Mouse (Mus musculus) lung, postnatal 0 days (tissue): ENCODE measurements around the gene Hccs. TPM values are rescaled to one million over a fixed set of nuclear protein-coding genes. Genes with fewer than 3 reads are reported as not detected.

Experiments used
- ATAC-seq: fragments of 200-750 bp; cut with Nextera tagmentation; 2 replicates; pipeline ENCODE4 v1.8.0; 2017; ENCODE audit warnings: moderate library complexity
- DNase-seq: peaks from one replicate; pipeline ENCODE4 v3.0.0-alpha.2; 2016; ENCODE audit warnings: low spot score
- H3K27ac ChIP-seq: fragments of 300-500 bp; sonication (generic); 2 replicates; pipeline ENCODE4 v1.5.1; 2014; ENCODE audit warnings: antibody characterized with exemption, mild to moderate bottlenecking, low read length, mixed read lengths
- H3K27me3 ChIP-seq: fragments of 300-500 bp; sonication (generic); replicated peaks from 2 replicates; pipeline ENCODE4 v1.6.1; 2014; ENCODE audit warnings: low read length, mixed read lengths; ENCODE audit not compliant: insufficient read depth
- H3K36me3 ChIP-seq: fragments of 300-500 bp; sonication (generic); 2 replicates; pipeline ENCODE4 v1.6.1; 2014; ENCODE audit warnings: low read length, mixed read lengths; ENCODE audit not compliant: insufficient read depth
- H3K4me1 ChIP-seq: fragments of 300-500 bp; sonication (generic); 2 replicates; pipeline ENCODE4 v1.6.1; 2014; ENCODE audit warnings: antibody characterized with exemption, low read depth, low read length, mixed read lengths; ENCODE audit not compliant: insufficient read depth
- H3K4me2 ChIP-seq: fragments of 300-500 bp; sonication (generic); replicated peaks from 2 replicates; pipeline ENCODE4 v1.6.1; 2014; ENCODE audit warnings: low read depth, mild to moderate bottlenecking, low read length, moderate library complexity, mixed read lengths
- H3K4me3 ChIP-seq: fragments of 300-500 bp; sonication (generic); 2 replicates; pipeline ENCODE4 v1.5.1; 2014; ENCODE audit warnings: low read depth, low read length
- H3K9ac ChIP-seq: fragments of 300-500 bp; sonication (generic); replicated peaks from 2 replicates; pipeline ENCODE4 v1.6.1; 2014; ENCODE audit warnings: low read depth, mild to moderate bottlenecking
- H3K9me3 ChIP-seq: fragments of 300-500 bp; sonication (generic); 2 replicates; pipeline ENCODE4 v1.6.1; 2016; ENCODE audit warnings: low read length, mixed read lengths
- CTCF ChIP-seq: IDR thresholded peaks from 2 replicates; pipeline ENCODE4 v1.5.1; 2016; ENCODE audit warnings: antibody characterized with exemption, mild to moderate bottlenecking
- EP300 ChIP-seq: IDR thresholded peaks from 2 replicates; pipeline ENCODE4 v1.6.1; 2016; ENCODE audit warnings: antibody characterized with exemption, mild to moderate bottlenecking, control low read depth
- WGBS: fragments of 180-500 bp; shearing (Covaris S2); extraction: QIAGEN DNeasy Blood & Tissue Kit; methylation state at CpG from one replicate; pipeline ENCODE4 v1.1.7; 2014; 5-methylcytosine and 5-hydroxymethylcytosine counted together
- polyA plus RNA-seq: library from polyadenylated mRNA; unstranded; fragments of >200 nt; fragmentation: Nextera tagmentation; extraction: Ambion mirVana; gene quantifications from 2 replicates; pipeline ENCODE4 v1.2.1, GENCODE M21; 2015

Hccs gene
- polyA plus RNA-seq, 1 experiment from 2014 or later = 18.9 TPM

GRCm38 (mm10) chrX:169319066-169319760, 959 bp downstream of the Hccs start:
- no peaks in the 10 kb centered on the region for H3K4me1 ChIP-seq
- 36% methylated on average over 12 of the region's 12 CpGs for WGBS
- peak; percentile 28 for DNase-seq
- H3K9me3 ChIP-seq = no peaks in the 10 kb centered on the region
- H3K36me3 ChIP-seq = no peaks in the 10 kb centered on the region
- ATAC-seq = no peak
- H3K27me3 ChIP-seq = no peaks in the 10 kb centered on the region
- TF ChIP-seq EP300 = no peak
- no peak for TF ChIP-seq CTCF
- peak overlapping the region; percentile 54 for H3K4me3 ChIP-seq
- H3K27ac ChIP-seq = no peak overlapping the region
- peak overlapping the region; percentile 59 for H3K4me2 ChIP-seq
- H3K9ac ChIP-seq = peak overlapping the region; percentile 60; the same call in 1 of the 2 replicates

- Histone ChIP-seq H3K36me3 (no peaks in the 10 kb centered on the region), H3K27ac (no peak overlapping the region), H3K27me3 (no peaks in the 10 kb centered on the region), H3K4me3 (no peak overlapping the region), H3K9me3 (no peaks in the 10 kb centered on the region), H3K4me1 (no peaks in the 10 kb centered on the region), H3K9ac (no peak overlapping the region), H3K4me2 (no peak overlapping the region)
- no peak for DNase-seq
- ATAC-seq = no peak
- TF ChIP-seq CTCF = no peak
- no peak for TF ChIP-seq EP300
- WGBS = 81% methylated on average over 3 of the region's 3 CpGs
Observed at GRCm38 (mm10) chrX:169308559-169308958, 11.6 kb downstream of the Hccs start.

- Histone ChIP-seq H3K4me2 (no peak overlapping the region), H3K4me1 (no peaks in the 10 kb centered on the region), H3K9me3 (no peaks in the 10 kb centered on the region), H3K27me3 (no peaks in the 10 kb centered on the region), H3K9ac (no peak overlapping the region), H3K36me3 (no peaks in the 10 kb centered on the region), H3K4me3 (no peak overlapping the region), H3K27ac (no peak overlapping the region)
- TF ChIP-seq CTCF (peak; percentile 68), EP300 (no peak)
- ATAC-seq = no peak
- peak; percentile 32 for DNase-seq
- WGBS = 32% methylated on average over 3 of the region's 3 CpGs
Observed at GRCm38 (mm10) chrX:169303945-169304344, 16.2 kb downstream of the Hccs start.

GRCm38 (mm10) chrX:169302271-169303045, 17.7 kb downstream of the Hccs start:
- Histone ChIP-seq H3K4me3 (no peak overlapping the region), H3K4me1 (no peaks in the 10 kb centered on the region), H3K27me3 (no peaks in the 10 kb centered on the region), H3K36me3 (no peaks in the 10 kb centered on the region), H3K27ac (no peak overlapping the region), H3K9me3 (no peaks in the 10 kb centered on the region), H3K9ac (no peak overlapping the region), H3K4me2 (no peak overlapping the region)
- 43% methylated on average over 26 of the region's 26 CpGs for WGBS
- ATAC-seq (peak; percentile 14; the same call in 1 of the 2 replicates), DNase-seq (no peak)
- TF ChIP-seq EP300 (no peak), CTCF (no peak)

- no peaks in the 10 kb centered on the region for H3K36me3 ChIP-seq
- 64% methylated on average over 4 of the region's 4 CpGs for WGBS
- DNase-seq = peak; percentile 61
- H3K9me3 ChIP-seq = no peaks in the 10 kb centered on the region
- ATAC-seq = peak; percentile 41; the same call in 1 of the 2 replicates
- H3K27me3 ChIP-seq = no peaks in the 10 kb centered on the region
- no peaks in the 10 kb centered on the region for H3K4me1 ChIP-seq
- no peak overlapping the region for H3K27ac ChIP-seq
- H3K4me3 ChIP-seq = no peak overlapping the region
- H3K9ac ChIP-seq = no peak overlapping the region
- H3K4me2 ChIP-seq = no peak overlapping the region
- TF ChIP-seq EP300 (no peak), CTCF (peak; percentile 68)
Observed at GRCm38 (mm10) chrX:169299579-169299978, 20.6 kb downstream of the Hccs start.

- peak; percentile 21 for DNase-seq
- 62% methylated on average over 8 of the region's 8 CpGs for WGBS
- Histone ChIP-seq H3K4me1 (no peaks in the 10 kb centered on the region), H3K9me3 (no peaks in the 10 kb centered on the region), H3K4me3 (no peak overlapping the region), H3K4me2 (no peak overlapping the region), H3K27me3 (no peaks in the 10 kb centered on the region), H3K27ac (no peak overlapping the region), H3K9ac (no peak overlapping the region), H3K36me3 (no peaks in the 10 kb centered on the region)
- no peak for ATAC-seq
- TF ChIP-seq CTCF (no peak), EP300 (no peak)
Observed at GRCm38 (mm10) chrX:169263433-169264172, 56.6 kb downstream of the Hccs start.
